Mouse (Mus musculus): ENCODE results near the gene Ropn1l.

Ropn1l gene

GRCm38 (mm10) chr15:31404346-31404745, 49.2 kb downstream of the Ropn1l start:
- DNase-seq = peak in 1 of 2 experiments; percentile 13

GRCm38 (mm10) chr15:31402200-31402892, 51.2 kb downstream of the Ropn1l start:
- peak in 1 of 2 experiments; percentile 20 for DNase-seq

GRCm38 (mm10) chr15:31400974-31401373, 52.6 kb downstream of the Ropn1l start:
- DNase-seq = peak in 1 of 2 experiments; percentile 8

GRCm38 (mm10) chr15:31398769-31399168, 54.8 kb downstream of the Ropn1l start:
- peak in 1 of 2 experiments; percentile 23 for DNase-seq

GRCm38 (mm10) chr15:31397379-31397778, 56.2 kb downstream of the Ropn1l start:
- DNase-seq = peak in 1 of 2 experiments; percentile 8

GRCm38 (mm10) chr15:31396755-31397154, 56.8 kb downstream of the Ropn1l start:
- peak in 1 of 2 experiments; percentile 38 for DNase-seq

GRCm38 (mm10) chr15:31395986-31396385, 57.6 kb downstream of the Ropn1l start:
- DNase-seq = peak; percentile 57 to 84

GRCm38 (mm10) chr15:31393402-31393801, 60.1 kb downstream of the Ropn1l start:
- peak in 1 of 2 experiments; percentile 19 for DNase-seq

GRCm38 (mm10) chr15:31392705-31393104, 60.8 kb downstream of the Ropn1l start:
- DNase-seq = peak in 1 of 2 experiments; percentile 61

- DNase-seq = peak in 1 of 2 experiments; percentile 14
These were observed 61.4 kb downstream of the Ropn1l start for GRCm38 (mm10) chr15:31392135-31392534.

Measured in kidney, postnatal 25 days (tissue).